Mouse (Mus musculus) right cerebral cortex, postnatal 4 days (tissue): ENCODE measurements around the gene Fnip2.
A peak's percentile ranks its signal among the peaks of the same experiment; 100 is the strongest.

ENCODE experiments used
- DNase-seq: peaks from one replicate; pipeline ENCODE4 v3.0.0-alpha.2; 2022

Fnip2 gene

DNA sequence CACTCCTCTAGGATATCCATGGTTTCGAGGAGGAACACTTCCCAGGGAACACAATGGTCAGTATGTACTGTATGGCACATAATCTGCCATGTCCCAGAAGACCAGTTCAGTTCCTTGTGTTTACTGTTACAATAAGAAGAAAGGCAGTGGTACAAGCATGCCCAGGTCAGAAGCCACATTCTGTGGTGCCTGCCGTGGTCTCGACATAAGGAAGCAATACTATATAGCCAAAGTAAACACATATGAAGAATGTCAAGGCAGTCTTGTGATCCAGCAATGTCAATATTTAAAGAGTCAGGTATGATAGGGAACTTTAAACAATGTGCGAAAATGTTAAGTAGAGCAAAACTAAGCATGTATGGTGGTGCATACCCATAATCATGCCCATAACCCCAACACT lies 44.2 kb downstream of the Fnip2 start:
- no peak for DNase-seq

DNA sequence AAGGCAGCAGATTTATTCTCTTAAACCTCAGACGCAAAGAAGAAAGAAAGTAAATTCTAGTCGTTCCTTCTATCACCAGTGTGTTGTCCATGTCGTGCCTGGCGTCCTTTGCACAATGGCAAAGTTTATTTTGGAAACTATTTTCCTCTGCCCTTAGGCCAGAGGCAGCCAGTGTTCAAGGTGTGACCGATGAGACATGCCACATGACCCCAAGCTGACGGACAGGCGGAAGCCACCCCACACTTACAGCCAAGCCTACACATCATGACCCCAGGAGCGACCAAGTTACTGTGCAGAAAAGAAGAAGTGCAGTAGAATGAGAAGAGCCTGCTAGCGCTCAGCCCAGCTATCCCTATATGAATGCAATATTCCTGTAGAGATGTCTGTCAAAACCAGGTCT lies 47.7 kb downstream of the Fnip2 start:
- DNase-seq, result no peak

- no peak for DNase-seq
Observed at GRCm38 (mm10) chr3:79518761-79519527, 48.7 kb downstream of the Fnip2 start.

DNA sequence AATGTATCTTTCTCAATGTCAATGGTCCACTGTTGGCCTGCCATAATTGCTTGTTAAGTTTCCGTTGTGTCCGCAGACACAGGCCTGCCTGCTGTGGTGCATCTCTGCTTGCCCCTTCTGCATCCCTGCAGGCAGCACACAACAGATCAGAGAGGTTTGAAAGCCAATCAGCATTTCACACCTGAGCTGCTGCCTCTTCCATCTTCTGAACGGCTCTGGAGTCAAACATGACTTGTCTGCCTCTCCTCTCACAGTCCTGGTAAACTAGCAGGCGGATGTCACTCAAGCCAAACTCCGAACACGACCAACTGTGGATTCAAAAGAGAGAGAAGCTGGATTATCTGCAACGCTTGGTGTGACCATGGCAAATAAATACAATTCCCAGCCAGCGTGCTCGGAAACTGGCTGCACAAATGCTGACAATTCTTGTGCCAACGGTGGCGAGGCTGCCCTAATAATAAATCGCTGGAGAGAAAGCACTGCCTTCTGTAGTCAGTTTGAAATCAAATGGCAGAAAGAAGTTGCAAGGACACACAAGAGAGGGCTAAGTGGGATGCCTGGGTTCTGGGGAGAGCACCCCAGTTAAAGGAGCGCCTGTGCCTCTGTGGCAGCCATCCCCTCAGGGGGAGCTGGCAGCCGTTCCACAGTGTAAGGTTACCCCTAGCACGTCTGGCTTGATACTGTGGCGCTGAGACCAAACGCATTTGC lies 49.6 kb downstream of the Fnip2 start:
- DNase-seq, result peak; percentile 17

DNA sequence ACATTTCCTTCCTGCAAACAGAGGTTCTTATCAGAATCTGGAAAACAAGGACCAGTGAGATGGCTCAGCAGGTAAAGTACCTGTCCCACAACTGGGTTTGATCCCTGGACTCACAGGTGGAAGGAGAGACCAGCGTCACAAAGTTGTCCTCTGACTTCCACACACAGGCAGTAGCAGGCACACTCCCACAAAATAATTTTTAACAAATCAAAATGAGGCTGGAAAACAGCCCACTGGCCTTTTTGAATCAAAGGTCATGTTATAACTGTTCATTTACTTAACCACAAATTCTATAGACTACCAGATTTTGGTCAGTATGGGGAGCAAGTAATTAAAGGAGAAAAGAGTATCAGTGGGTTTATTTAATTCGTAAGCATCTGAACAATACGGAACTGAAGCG lies 50.6 kb downstream of the Fnip2 start:
- no peak for DNase-seq

GRCm38 (mm10) chr3:79516099-79516920 lies 51.3 kb downstream of the Fnip2 start:
- DNase-seq, result no peak

- no peak for DNase-seq
Observed at GRCm38 (mm10) chr3:79514304-79514703, 53.3 kb downstream of the Fnip2 start.

DNA sequence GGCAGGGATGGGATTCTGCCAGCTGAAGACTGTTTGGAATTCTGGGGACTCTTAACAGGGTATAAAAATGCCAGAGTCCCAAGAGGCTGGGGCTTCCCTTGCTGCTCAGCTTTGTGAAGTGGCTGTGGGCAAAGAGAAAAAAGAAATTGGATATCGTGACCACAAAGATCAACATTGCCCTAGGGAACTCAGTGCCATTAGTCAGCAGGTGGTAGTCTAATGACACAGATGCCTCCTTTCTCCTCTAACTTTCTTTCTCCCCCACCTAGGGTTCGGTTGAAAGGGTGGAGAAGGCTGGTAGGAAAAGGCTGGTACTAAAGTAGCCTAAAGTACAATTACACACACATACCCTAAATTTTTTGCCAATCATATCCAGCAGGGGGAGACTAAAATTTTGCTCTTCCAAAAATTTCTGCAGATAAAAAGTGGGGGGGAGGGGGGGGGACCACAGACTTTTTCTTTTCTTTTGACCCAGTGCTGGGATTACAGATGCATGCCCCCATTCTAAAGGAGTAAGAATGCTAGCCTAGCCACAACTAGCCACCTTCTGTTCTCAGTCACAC lies 66.3 kb downstream of the Fnip2 start:
- no peak for DNase-seq

- DNase-seq, result no peak
Observed at GRCm38 (mm10) chr3:79500279-79500678, 67.3 kb downstream of the Fnip2 start.

GRCm38 (mm10) chr3:79496668-79497067 lies 70.9 kb downstream of the Fnip2 start:
- DNase-seq, result no peak

GRCm38 (mm10) chr3:79495151-79495550 lies 72.4 kb downstream of the Fnip2 start:
- no peak for DNase-seq

DNA sequence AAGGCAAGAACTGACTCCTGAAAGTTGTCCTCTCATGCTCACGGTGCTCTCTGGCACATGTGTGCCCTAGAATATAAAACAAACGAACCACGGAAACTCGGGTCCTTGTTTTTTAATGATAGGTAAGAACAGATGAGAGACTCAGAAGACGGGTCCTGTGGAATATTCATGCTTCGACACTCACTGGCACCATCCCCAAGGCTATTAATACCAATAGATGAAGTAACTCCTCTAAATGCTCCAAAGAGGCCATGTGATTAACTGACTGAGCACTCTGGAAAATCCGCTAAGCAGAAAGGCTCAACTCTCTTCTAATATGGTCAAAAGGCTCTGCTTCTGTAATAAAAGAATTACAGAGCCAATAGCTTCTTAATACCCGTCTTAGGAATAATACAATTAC lies 73.6 kb downstream of the Fnip2 start:
- no peak for DNase-seq

DNA sequence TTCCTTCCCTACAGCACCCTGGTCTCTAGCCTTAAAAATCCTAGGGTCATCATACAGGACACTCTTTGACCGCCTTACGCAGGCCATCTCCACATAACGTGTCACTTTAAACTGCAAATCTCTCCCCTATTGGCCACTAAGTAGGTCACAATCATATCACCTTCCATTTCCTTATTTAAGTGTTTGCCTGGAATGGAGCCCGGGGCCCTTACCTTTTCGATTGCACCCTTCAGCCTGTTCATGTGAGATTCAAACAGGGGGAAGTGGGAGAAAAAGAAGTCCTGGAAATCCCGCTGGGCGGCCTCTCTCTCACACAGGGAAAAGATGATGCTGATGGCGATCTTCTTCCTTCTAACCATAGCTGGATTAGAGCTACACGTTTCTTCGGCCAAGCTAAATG lies 74.5 kb downstream of the Fnip2 start:
- no peak for DNase-seq

- DNase-seq, result no peak
Observed at GRCm38 (mm10) chr3:79491614-79492013, 76.0 kb downstream of the Fnip2 start.

GRCm38 (mm10) chr3:79490102-79490501 lies 77.5 kb downstream of the Fnip2 start:
- no peak for DNase-seq

GRCm38 (mm10) chr3:79488025-79488424 lies 79.6 kb downstream of the Fnip2 start:
- DNase-seq, result no peak

GRCm38 (mm10) chr3:79484286-79485063 lies 83.1 kb downstream of the Fnip2 start:
- DNase-seq, result no peak

GRCm38 (mm10) chr3:79478880-79479279 lies 88.7 kb downstream of the Fnip2 start:
- DNase-seq, result no peak

GRCm38 (mm10) chr3:79478400-79478799 lies 89.2 kb downstream of the Fnip2 start:
- no peak for DNase-seq

DNA sequence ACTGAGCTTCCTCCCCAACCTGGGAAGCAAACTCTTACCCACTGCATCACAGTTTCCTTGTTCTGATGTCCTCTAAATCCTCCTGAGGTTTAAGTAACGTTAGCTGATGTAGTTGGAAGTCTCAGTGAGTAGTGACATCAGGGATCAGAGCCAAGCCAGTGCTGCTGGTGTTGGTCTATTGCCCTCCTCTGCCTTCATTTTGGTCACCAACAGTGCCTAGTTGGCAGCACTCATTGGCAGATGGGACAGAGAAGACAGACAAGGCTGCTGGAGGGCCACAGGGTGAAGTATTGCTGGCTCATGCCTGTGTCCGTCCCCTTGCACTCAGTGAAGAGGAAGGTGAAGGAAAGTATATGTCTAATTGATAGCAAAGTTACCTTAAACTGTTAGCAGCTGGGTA lies 91.6 kb downstream of the Fnip2 start:
- no peak for DNase-seq

DNA sequence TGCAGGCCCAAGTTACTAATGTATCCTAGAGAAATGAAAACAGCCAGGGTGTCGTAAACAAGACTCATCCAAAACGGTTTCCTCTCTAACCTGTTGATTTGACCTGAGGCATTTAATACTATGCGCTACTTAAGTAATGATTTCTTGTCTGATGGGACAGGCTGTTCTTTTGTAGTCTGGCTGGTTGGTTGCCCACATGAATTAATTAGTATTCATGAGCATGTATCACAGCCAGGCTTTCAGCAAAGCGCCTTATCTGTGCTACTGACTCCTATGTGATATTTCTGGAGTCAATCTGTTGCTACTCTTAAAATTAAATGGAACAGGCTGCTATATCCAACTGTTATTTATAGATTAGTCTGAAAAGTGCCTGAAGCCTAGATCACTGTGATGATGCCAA lies 92.7 kb downstream of the Fnip2 start:
- DNase-seq, result no peak

DNA sequence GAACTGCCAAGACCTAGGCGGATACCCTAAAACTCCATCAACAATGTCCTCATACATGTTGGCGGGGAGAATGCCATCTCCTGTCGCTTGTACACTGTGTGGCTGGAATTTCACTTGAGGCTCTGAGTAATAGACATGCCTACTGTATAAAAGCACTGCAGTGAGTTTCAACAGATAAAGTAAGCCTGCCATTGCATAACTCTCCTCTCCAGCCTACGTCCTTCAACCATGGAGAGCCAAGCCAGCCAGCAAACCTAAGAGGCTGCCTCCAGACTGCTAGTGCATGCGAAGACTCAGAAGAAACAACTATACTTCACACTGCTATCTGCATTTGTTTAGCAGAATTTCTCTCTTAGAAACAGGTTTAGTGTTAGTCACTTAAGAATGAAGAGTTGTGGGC lies 95.2 kb downstream of the Fnip2 start:
- DNase-seq, result no peak

- DNase-seq, result no peak
Observed at GRCm38 (mm10) chr3:79469440-79469839, 98.2 kb downstream of the Fnip2 start.
